Mouse (Mus musculus) midbrain, postnatal 0 days (tissue): ENCODE measurements around the gene Serhl. TPM values are rescaled to one million over a fixed set of nuclear protein-coding genes. Genes with fewer than 3 reads are reported as not detected.
A peak's percentile ranks its signal among the peaks of the same experiment; 100 is the strongest.

Source experiments
- ATAC-seq: fragments of 200-750 bp; cut with Nextera tagmentation; 2 replicates; pipeline ENCODE4 v1.8.0; 2017; ENCODE audit warnings: moderate number of reproducible peaks, mild to moderate bottlenecking, moderate TSS enrichment, moderate library complexity; ENCODE audit not compliant: low FRiP score
- DNase-seq: peaks from one replicate; pipeline ENCODE4 v3.0.0-alpha.2; 2015; ENCODE audit warnings: low spot score
- H3K27ac ChIP-seq: fragments of 300-500 bp; sonication (generic); 2 replicates; pipeline ENCODE4 v1.5.1; 2014; ENCODE audit warnings: low read depth, mild to moderate bottlenecking, low read length, mixed read lengths
- H3K27me3 ChIP-seq: fragments of 300-500 bp; sonication (generic); 2 replicates; pipeline ENCODE4 v1.6.1; 2014; ENCODE audit warnings: low read length, control low read depth, mixed read lengths; ENCODE audit not compliant: insufficient read depth
- H3K36me3 ChIP-seq: fragments of 300-500 bp; sonication (generic); 2 replicates; pipeline ENCODE4 v1.6.1; 2014; ENCODE audit warnings: low read length, control low read depth, mixed read lengths; ENCODE audit not compliant: insufficient read depth
- H3K4me1 ChIP-seq: fragments of 300-500 bp; sonication (generic); 2 replicates; pipeline ENCODE4 v1.6.1; 2014; ENCODE audit warnings: mild to moderate bottlenecking, control low read depth, antibody characterized with exemption, low read length, mixed read lengths; ENCODE audit not compliant: insufficient read depth
- H3K4me2 ChIP-seq: fragments of 300-500 bp; sonication (generic); 2 replicates; pipeline ENCODE4 v1.6.1; 2014; ENCODE audit warnings: low read depth, mild to moderate bottlenecking, low read length, mixed read lengths; ENCODE audit not compliant: poor library complexity, severe bottlenecking
- H3K4me3 ChIP-seq: fragments of 300-500 bp; sonication (generic); 2 replicates; pipeline ENCODE4 v1.5.1; 2014; ENCODE audit warnings: low read depth, mild to moderate bottlenecking, low read length, moderate library complexity
- H3K9ac ChIP-seq: fragments of 300-500 bp; sonication (generic); replicated peaks from 2 replicates; pipeline ENCODE4 v1.6.1; 2014; ENCODE audit warnings: mild to moderate bottlenecking, low read length, moderate library complexity, mixed read lengths; ENCODE audit not compliant: poor library complexity, severe bottlenecking
- H3K9me3 ChIP-seq: fragments of 300-500 bp; sonication (generic); 2 replicates; pipeline ENCODE4 v1.6.1; 2016; ENCODE audit warnings: low read length, control low read depth
- CTCF ChIP-seq: IDR thresholded peaks from 2 replicates; pipeline ENCODE4 v1.5.1; 2016; ENCODE audit warnings: antibody characterized with exemption, mild to moderate bottlenecking
- WGBS: fragments of 180-500 bp; shearing (Covaris S2); extraction: QIAGEN DNeasy Blood & Tissue Kit; methylation state at CpG from one replicate; pipeline ENCODE4 v1.1.7; 2014; 5-methylcytosine and 5-hydroxymethylcytosine counted together
- polyA plus RNA-seq: library from polyadenylated mRNA; unstranded; fragments of >200 nt; fragmentation: Nextera tagmentation; extraction: Ambion mirVana; gene quantifications from 2 replicates; pipeline ENCODE4 v1.2.1, GENCODE M21; 2015
- total RNA-seq: library from RNA; depleted of rRNA; stranded (reverse); fragments of >200 nt; gene quantifications from 2 replicates; pipeline ENCODE4 v1.2.3, GENCODE M21; 2014

Gene Serhl
- total and polyA plus RNA-seq, 2 experiments from 2014 or later, result 6.7 to 38.5 TPM

- DNase-seq (no peak), ATAC-seq (no peak)
- H3K9ac ChIP-seq, result no peak overlapping the region
- H3K9me3 ChIP-seq, result no peaks in the 10 kb centered on the region
- H3K4me3 ChIP-seq, result no peak overlapping the region
- no peaks in the 10 kb centered on the region for H3K4me1 ChIP-seq
- no peaks in the 10 kb centered on the region for H3K36me3 ChIP-seq
- peak; percentile 58 for TF ChIP-seq CTCF
- no peaks in the 10 kb centered on the region for H3K27me3 ChIP-seq
- 89% methylated on average over 5 of the region's 5 CpGs for WGBS
- no peak overlapping the region for H3K4me2 ChIP-seq
- H3K27ac ChIP-seq, result no peak overlapping the region
Observed at GRCm38 (mm10) chr15:83071752-83072151, 17.6 kb upstream of the Serhl start.

GRCm38 (mm10) chr15:83074179-83074578, 15.1 kb upstream of the Serhl start:
- no peak overlapping the region for H3K9ac ChIP-seq
- ATAC-seq (no peak), DNase-seq (no peak)
- no peaks in the 10 kb centered on the region for H3K27me3 ChIP-seq
- 74% methylated on average over 4 of the region's 4 CpGs for WGBS
- H3K4me1 ChIP-seq, result no peaks in the 10 kb centered on the region
- H3K36me3 ChIP-seq, result no peaks in the 10 kb centered on the region
- no peak overlapping the region for H3K4me2 ChIP-seq
- no peaks in the 10 kb centered on the region for H3K9me3 ChIP-seq
- no peak for TF ChIP-seq CTCF
- H3K27ac ChIP-seq, result no peak overlapping the region
- H3K4me3 ChIP-seq, result no peak overlapping the region

GRCm38 (mm10) chr15:83075607-83076525, 13.4 kb upstream of the Serhl start:
- no peaks in the 10 kb centered on the region for H3K36me3 ChIP-seq
- no peak for DNase-seq
- no peak for TF ChIP-seq CTCF
- H3K9me3 ChIP-seq, result no peaks in the 10 kb centered on the region
- no peak overlapping the region for H3K9ac ChIP-seq
- no peaks in the 10 kb centered on the region for H3K4me1 ChIP-seq
- no peak for ATAC-seq
- no peak overlapping the region for H3K4me3 ChIP-seq
- no peaks in the 10 kb centered on the region for H3K27me3 ChIP-seq
- WGBS, result 67% methylated on average over 27 of the region's 27 CpGs
- H3K27ac ChIP-seq, result no peak overlapping the region
- no peak overlapping the region for H3K4me2 ChIP-seq

- TF ChIP-seq CTCF, result no peak
- Histone ChIP-seq H3K27me3 (no peaks in the 10 kb centered on the region), H3K4me1 (peaks cover 8% of the 10 kb centered on the region), H3K4me2 (peak overlapping the region; percentile 34), H3K27ac (peak overlapping the region; percentile 57), H3K9me3 (no peaks in the 10 kb centered on the region), H3K9ac (peak overlapping the region; percentile 50), H3K36me3 (no peaks in the 10 kb centered on the region), H3K4me3 (peak overlapping the region; percentile 8; the same call in 1 of the 2 replicates)
- DNase-seq, result peak; percentile 33
- 21% methylated on average over 5 of the region's 5 CpGs for WGBS
- 0 out of 2 replicates have a peak, but pooled peaks have one; percentile 44 for ATAC-seq
Observed at GRCm38 (mm10) chr15:83083530-83083929, 5.8 kb upstream of the Serhl start.

GRCm38 (mm10) chr15:83084022-83084640, 5.2 kb upstream of the Serhl start:
- DNase-seq (peak; percentile 76), ATAC-seq (peak; percentile 73)
- peak overlapping the region; percentile 57 for H3K27ac ChIP-seq
- no peaks in the 10 kb centered on the region for H3K36me3 ChIP-seq
- H3K4me1 ChIP-seq, result peaks cover 8% of the 10 kb centered on the region
- no peaks in the 10 kb centered on the region for H3K9me3 ChIP-seq
- peak overlapping the region; percentile 50 for H3K9ac ChIP-seq
- H3K4me2 ChIP-seq, result peak overlapping the region; percentile 34
- peak overlapping the region; percentile 8; the same call in 1 of the 2 replicates for H3K4me3 ChIP-seq
- TF ChIP-seq CTCF, result peak; percentile 5; the same call in 1 of the 2 replicates
- no peaks in the 10 kb centered on the region for H3K27me3 ChIP-seq
- WGBS, result 21% methylated on average over 13 of the region's 13 CpGs

- Histone ChIP-seq H3K9me3 (no peaks in the 10 kb centered on the region), H3K4me3 (no peak overlapping the region), H3K4me2 (no peak overlapping the region), H3K27ac (no peak overlapping the region), H3K9ac (no peak overlapping the region), H3K36me3 (no peaks in the 10 kb centered on the region), H3K4me1 (peaks cover 8% of the 10 kb centered on the region), H3K27me3 (peaks cover 6% of the 10 kb centered on the region; the same call in 1 of the 2 replicates)
- DNase-seq (peak; percentile 30), ATAC-seq (no peak)
- 29% methylated on average over 7 of the region's 7 CpGs for WGBS
- peak; percentile 57 for TF ChIP-seq CTCF
Observed at GRCm38 (mm10) chr15:83085901-83086300, 3.4 kb upstream of the Serhl start.
